Mouse (Mus musculus) heart, postnatal 0 days (tissue): ENCODE results near the gene Hfm1.

Experiments
- CTCF ChIP-seq: IDR thresholded peaks from 2 replicates; pipeline ENCODE4 v1.5.1; 2016; ENCODE audit warnings: antibody characterized with exemption, control low read depth, low read depth
- EP300 ChIP-seq: IDR thresholded peaks from 2 replicates; pipeline ENCODE4 v1.6.1; 2016; ENCODE audit warnings: antibody characterized with exemption, low read depth

DNA sequence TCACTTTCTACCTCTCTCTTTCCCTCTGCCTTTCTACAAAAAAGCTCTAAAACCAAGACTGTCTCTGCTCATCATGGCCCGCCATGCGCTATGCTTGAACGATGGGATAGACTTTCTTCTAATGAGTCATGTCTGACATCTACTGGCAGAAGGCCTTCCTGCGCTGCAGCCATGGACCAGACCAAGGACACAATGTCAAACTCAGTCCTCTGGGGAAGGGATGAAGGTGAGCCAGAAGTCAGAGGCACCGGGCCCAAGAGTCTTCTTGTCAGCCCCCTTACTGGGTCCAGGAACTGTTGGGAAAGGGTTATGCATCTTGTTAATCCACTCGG lies 134.9 kb downstream of the Hfm1 start:
- TF ChIP-seq CTCF (peak; percentile 86), EP300 (no peak)
